Mouse (Mus musculus) heart, postnatal 0 days (tissue): ENCODE results near the gene Pltp.

Experiments used
- CTCF ChIP-seq: IDR thresholded peaks from 2 replicates; pipeline ENCODE4 v1.5.1; 2016; ENCODE audit warnings: antibody characterized with exemption, control low read depth, low read depth
- EP300 ChIP-seq: IDR thresholded peaks from 2 replicates; pipeline ENCODE4 v1.6.1; 2016; ENCODE audit warnings: antibody characterized with exemption, low read depth

- TF ChIP-seq CTCF (no peak), EP300 (no peak)
Observed at GRCm38 (mm10) chr2:164850061-164850460, 7.5 kb downstream of the Pltp start.
